Mouse (Mus musculus): ENCODE data around the gene Pacsin1. TPM values are rescaled to one million over a fixed set of nuclear protein-coding genes. Genes with fewer than 3 reads are reported as not detected.
A peak's percentile ranks its signal among the peaks of the same experiment; 100 is the strongest.
"Not testable (repeated sequence)": the region's sequence is repeated elsewhere in the genome, so short reads cannot be mapped to it uniquely, and the experiment has no call there.

Pacsin1 gene
- polyA plus RNA-seq, 1 experiment from 2014 or later, result 6.7 TPM

- WGBS, result 8% methylated on average over 86 of the region's 91 CpGs
- peaks cover 38% of the 10 kb centered on the region for H3K4me1 ChIP-seq
These were observed 31.7 kb upstream of the Pacsin1 start, which contains the start of gene Nudt3 for GRCm38 (mm10) chr17:27623360-27624326. Gene Nudt3, minus strand, starts transcription at chr17:27623495.

GRCm38 (mm10) chr17:27625455-27626251, 29.7 kb upstream of the Pacsin1 start:
- WGBS, result 35% methylated on average over 7 of the region's 7 CpGs
- no peak overlapping the region for H3K9ac ChIP-seq (replicated peaks)
- H3K4me1 ChIP-seq, result peaks cover 25% of the 10 kb centered on the region

More at GRCm38 (mm10) chr17:27623360-27624326, 31.7 kb upstream of the Pacsin1 start, which contains the start of gene Nudt3:
- Histone ChIP-seq H3K9me3 (no peaks in the 10 kb centered on the region), H3K27ac (replicated peaks) (peak within 1 kb of the TSS; percentile 98), H3K9ac (replicated peaks) (peak within 1 kb of the TSS; percentile 99), H3K4me3 (peak within 1 kb of the TSS; percentile 96), H3K4me2 (replicated peaks) (peak within 1 kb of the TSS; percentile 83), H3K27me3 (no peaks in the 10 kb centered on the region), H3K36me3 (peaks cover 3% of the 10 kb centered on the region; the same call in 1 of the 2 replicates)
- ATAC-seq (ENCODE audit: low FRiP score, low read depth), result peak; percentile 85

GRCm38 (mm10) chr17:27626681-27627080, 28.6 kb upstream of the Pacsin1 start:
- WGBS, result 11% methylated on average over 5 of the region's 5 CpGs
- no peak overlapping the region; the same call in 1 of the 2 replicates for H3K9ac ChIP-seq (replicated peaks)

More at GRCm38 (mm10) chr17:27625455-27626251, 29.7 kb upstream of the Pacsin1 start:
- Histone ChIP-seq H3K27ac (replicated peaks) (no peak overlapping the region), H3K4me3 (no peak overlapping the region), H3K4me2 (replicated peaks) (no peak overlapping the region), H3K36me3 (peaks cover 11% of the 10 kb centered on the region), H3K9me3 (no peaks in the 10 kb centered on the region), H3K27me3 (no peaks in the 10 kb centered on the region)
- ATAC-seq (ENCODE audit: low FRiP score, low read depth), result no peak

GRCm38 (mm10) chr17:27627451-27627850, 27.9 kb upstream of the Pacsin1 start:
- Histone ChIP-seq H3K4me3 (no peak overlapping the region), H3K36me3 (peaks cover 29% of the 10 kb centered on the region), H3K27me3 (no peaks in the 10 kb centered on the region), H3K4me2 (replicated peaks) (no peak overlapping the region), H3K9me3 (no peaks in the 10 kb centered on the region), H3K4me1 (peaks cover 26% of the 10 kb centered on the region), H3K27ac (replicated peaks) (no peak overlapping the region; the same call in 1 of the 2 replicates), H3K9ac (replicated peaks) (no peak overlapping the region)
- no peak for ATAC-seq (ENCODE audit: low FRiP score, low read depth)
- 45% methylated on average over 5 of the region's 5 CpGs for WGBS

More at GRCm38 (mm10) chr17:27626681-27627080, 28.6 kb upstream of the Pacsin1 start:
- Histone ChIP-seq H3K27ac (replicated peaks) (peak overlapping the region; percentile 74), H3K9me3 (no peaks in the 10 kb centered on the region), H3K4me2 (replicated peaks) (0 out of 2 replicates have a peak overlapping the region, but pooled peaks have one; percentile 4), H3K36me3 (peaks cover 22% of the 10 kb centered on the region), H3K27me3 (no peaks in the 10 kb centered on the region), H3K4me3 (no peak overlapping the region), H3K4me1 (peaks cover 19% of the 10 kb centered on the region)
- ATAC-seq (ENCODE audit: low FRiP score, low read depth), result peak; percentile 3; the same call in 1 of the 2 replicates

- Histone ChIP-seq H3K27ac (replicated peaks) (no peak overlapping the region), H3K27me3 (no peaks in the 10 kb centered on the region), H3K4me2 (replicated peaks) (no peak overlapping the region), H3K4me3 (no peak overlapping the region), H3K4me1 (peaks cover 34% of the 10 kb centered on the region), H3K36me3 (peaks cover 39% of the 10 kb centered on the region), H3K9ac (replicated peaks) (no peak overlapping the region), H3K9me3 (no peaks in the 10 kb centered on the region)
- ATAC-seq (ENCODE audit: low FRiP score, low read depth), result no peak
- WGBS, result 91% methylated on average over 8 of the region's 8 CpGs
These were observed 26.9 kb upstream of the Pacsin1 start for GRCm38 (mm10) chr17:27628376-27628775.

- Histone ChIP-seq H3K4me2 (replicated peaks) (no peak overlapping the region), H3K36me3 (peaks cover 44% of the 10 kb centered on the region), H3K9ac (replicated peaks) (no peak overlapping the region), H3K4me3 (no peak overlapping the region), H3K4me1 (peaks cover 36% of the 10 kb centered on the region), H3K27ac (replicated peaks) (no peak overlapping the region; the same call in 1 of the 2 replicates), H3K27me3 (no peaks in the 10 kb centered on the region), H3K9me3 (no peaks in the 10 kb centered on the region)
- 69% methylated on average over 2 of the region's 2 CpGs for WGBS
- no peak for ATAC-seq (ENCODE audit: low FRiP score, low read depth)
These were observed 25.9 kb upstream of the Pacsin1 start for GRCm38 (mm10) chr17:27629249-27630020.

- peak within 1 kb of the TSS; percentile 90 for H3K27ac ChIP-seq (replicated peaks)
- ATAC-seq (ENCODE audit: low FRiP score, low read depth), result peak; percentile 97
- peak within 1 kb of the TSS; percentile 84 for H3K4me3 ChIP-seq
- no peaks in the 10 kb centered on the region for H3K9me3 ChIP-seq
- peak within 1 kb of the TSS; percentile 91 for H3K9ac ChIP-seq (replicated peaks)
- H3K4me2 ChIP-seq (replicated peaks), result peak within 1 kb of the TSS; percentile 95
- H3K27me3 ChIP-seq, result no peaks in the 10 kb centered on the region
- peaks cover 38% of the 10 kb centered on the region for H3K36me3 ChIP-seq
- peaks cover 35% of the 10 kb centered on the region for H3K4me1 ChIP-seq
- under 1% methylated on average over 72 of the region's 72 CpGs for WGBS
These were observed 20.3 kb upstream of the Pacsin1 start, which contains the start of gene RPS10-NUDT3 for GRCm38 (mm10) chr17:27634871-27635574. Gene RPS10-NUDT3, minus strand, starts transcription at chr17:27635222.

GRCm38 (mm10) chr17:27635575-27635903, 19.8 kb upstream of the Pacsin1 start:
- not testable (repeated sequence) for H3K9ac ChIP-seq (replicated peaks); H3K9me3 ChIP-seq; H3K27me3 ChIP-seq; ATAC-seq (ENCODE audit: low FRiP score, low read depth)
- 53% methylated on average over 9 of the region's 9 CpGs for WGBS
- peak overlapping the region; percentile 84 for H3K4me3 ChIP-seq
- peak overlapping the region; percentile 90 for H3K27ac ChIP-seq (replicated peaks)
- H3K4me2 ChIP-seq (replicated peaks), result peak overlapping the region; percentile 95
- H3K4me1 ChIP-seq, result peaks cover 35% of the 10 kb centered on the region
- peaks cover 33% of the 10 kb centered on the region for H3K36me3 ChIP-seq

- peak within 1 kb of the TSS; percentile 95 for H3K4me2 ChIP-seq (replicated peaks)
- peaks cover 35% of the 10 kb centered on the region for H3K4me1 ChIP-seq
- peak within 1 kb of the TSS; percentile 90; the same call in 1 of the 2 replicates for H3K27ac ChIP-seq (replicated peaks)
- H3K36me3 ChIP-seq, result peaks cover 25% of the 10 kb centered on the region
- H3K9ac ChIP-seq (replicated peaks), result no peak within 1 kb of the TSS
- WGBS, result 53% methylated on average over 18 of the region's 18 CpGs
- peak within 1 kb of the TSS; percentile 84 for H3K4me3 ChIP-seq
- H3K9me3 ChIP-seq, result no peaks in the 10 kb centered on the region
- no peaks in the 10 kb centered on the region for H3K27me3 ChIP-seq
- no peak for ATAC-seq (ENCODE audit: low FRiP score, low read depth)
These were observed 18.9 kb upstream of the Pacsin1 start, which contains the start of gene Rps10 for GRCm38 (mm10) chr17:27636132-27637020. Gene Rps10, minus strand, starts transcription at chr17:27636669.

GRCm38 (mm10) chr17:27637333-27637732, 18.0 kb upstream of the Pacsin1 start:
- WGBS, result 67% methylated on average over 9 of the region's 9 CpGs
- ATAC-seq (ENCODE audit: low FRiP score, low read depth), result no peak
- H3K4me2 ChIP-seq (replicated peaks), result no peak overlapping the region
- no peak overlapping the region for H3K27ac ChIP-seq (replicated peaks)
- H3K4me3 ChIP-seq, result no peak overlapping the region
- H3K9me3 ChIP-seq, result no peaks in the 10 kb centered on the region
- no peak overlapping the region for H3K9ac ChIP-seq (replicated peaks)
- H3K27me3 ChIP-seq, result no peaks in the 10 kb centered on the region
- peaks cover 15% of the 10 kb centered on the region for H3K36me3 ChIP-seq
- H3K4me1 ChIP-seq, result peaks cover 29% of the 10 kb centered on the region

Measured in midbrain, embryonic 12.5 days (tissue).